Mouse (Mus musculus) CH12.LX (cell line): ENCODE data around the gene Tle1. TPM values are rescaled to one million over a fixed set of nuclear protein-coding genes. Genes with fewer than 3 reads are reported as not detected.

Experiments
- DNase-seq: peaks from one replicate; pipeline ENCODE4 v3.0.0-alpha.2; 2013; ENCODE audit errors: extremely low read depth
- H3K27ac ChIP-seq: 2 replicates; pipeline ENCODE4 v1.5.1; 2012; ENCODE audit warnings: low read depth, mild to moderate bottlenecking, control low read depth, moderate library complexity; ENCODE audit not compliant: insufficient read depth
- H3K27me3 ChIP-seq: replicated peaks from 2 replicates; pipeline ENCODE3; 2012; ENCODE audit warnings: inconsistent platforms
- H3K36me3 ChIP-seq, 2 experiments: replicated peaks in 1 of 2; 2 replicates each; pipeline versions ENCODE3 to v1.6.1; 2012; ENCODE audit warnings: inconsistent platforms in 1 of 2, low read length in 1 of 2, mild to moderate bottlenecking in 1 of 2, mixed read lengths in 1 of 2, moderate library complexity in 1 of 2; ENCODE audit not compliant: control insufficient read depth in 1 of 2, insufficient read depth in 1 of 2
- H3K4me1 ChIP-seq, 2 experiments: 2 replicates each; pipeline ENCODE4 v1.6.1; 2012; ENCODE audit warnings: inconsistent platforms in 1 of 2, moderate library complexity in 1 of 2; ENCODE audit not compliant: insufficient read depth in 2 of 2, control insufficient read depth in 1 of 2
- H3K4me2 ChIP-seq: 2 replicates; pipeline ENCODE4 v1.6.1; 2012; ENCODE audit warnings: low read depth, mild to moderate bottlenecking, control low read depth; ENCODE audit not compliant: poor library complexity, insufficient read depth, severe bottlenecking
- H3K4me3 ChIP-seq, 3 experiments: fragments of 150-350 bp in 1 of 3; sonication (generic) in 1 of 3; replicated peaks in 1 of 3; 2 replicates each; pipeline versions ENCODE3 to v1.5.1; 2011 to 2012; ENCODE audit warnings: low read depth in 2 of 3, low read length in 2 of 3, mild to moderate bottlenecking in 2 of 3, moderate library complexity in 2 of 3, control low read depth in 1 of 3, improper control_type of control experiment in 1 of 3, inconsistent platforms in 1 of 3, mixed read lengths in 1 of 3; ENCODE audit not compliant: poor library complexity in 1 of 3
- H3K79me2 ChIP-seq: replicated peaks from 2 replicates; pipeline ENCODE4 v1.6.1; 2012; ENCODE audit warnings: mild to moderate bottlenecking, moderate library complexity; ENCODE audit not compliant: control insufficient read depth, poor library complexity, insufficient read depth, severe bottlenecking; ENCODE audit errors: extremely low read depth
- H3K9ac ChIP-seq: 2 replicates; pipeline ENCODE4 v1.6.1; 2012; ENCODE audit warnings: low read depth, mild to moderate bottlenecking, control low read depth, moderate library complexity; ENCODE audit not compliant: insufficient read depth
- H3K9me3 ChIP-seq: replicated peaks from 2 replicates; pipeline ENCODE3; 2012; ENCODE audit warnings: low read length, inconsistent platforms, mixed read lengths
- BHLHE40 ChIP-seq: IDR thresholded peaks from 2 replicates; pipeline ENCODE4 v1.6.1; 2011; ENCODE audit warnings: mild to moderate bottlenecking, low read depth, low read length, improper control_type of control experiment
- ELF1 ChIP-seq: IDR thresholded peaks from 2 replicates; pipeline ENCODE4 v1.6.1; 2014; ENCODE audit warnings: low read depth, mild to moderate bottlenecking, inconsistent platforms, low read length, improper control_type of control experiment
- EP300 ChIP-seq: IDR thresholded peaks from 2 replicates; pipeline ENCODE4 v1.6.1; 2011; ENCODE audit warnings: low read length, improper control_type of control experiment
- GABPA ChIP-seq: IDR thresholded peaks from 2 replicates; pipeline ENCODE4 v1.6.1; 2012; ENCODE audit warnings: low read depth, low read length, improper control_type of control experiment, inconsistent platforms; ENCODE audit not compliant: insufficient replicate concordance
- IRF4 ChIP-seq: IDR thresholded peaks from 2 replicates; pipeline ENCODE4 v1.6.1; 2014; ENCODE audit warnings: low read depth, mild to moderate bottlenecking, inconsistent platforms, low read length, improper control_type of control experiment
- JUN ChIP-seq: IDR thresholded peaks from 2 replicates; pipeline ENCODE4 v1.6.1; 2011; ENCODE audit warnings: low read depth, mild to moderate bottlenecking, low read length, improper control_type of control experiment, moderate library complexity; ENCODE audit not compliant: insufficient read depth
- MAX ChIP-seq: IDR thresholded peaks from 2 replicates; pipeline ENCODE4 v1.6.1; 2011; ENCODE audit warnings: low read length, improper control_type of control experiment
- MAZ ChIP-seq: IDR thresholded peaks from 2 replicates; pipeline ENCODE4 v1.6.1; 2012; ENCODE audit warnings: low read depth, mild to moderate bottlenecking, inconsistent platforms, low read length, improper control_type of control experiment, moderate library complexity
- MXI1 ChIP-seq: IDR thresholded peaks from 2 replicates; pipeline ENCODE4 v1.6.1; 2011; ENCODE audit warnings: mild to moderate bottlenecking, low read depth, low read length, improper control_type of control experiment
- POLR2AphosphoS2 ChIP-seq: IDR thresholded peaks from 2 replicates; pipeline ENCODE4 v1.6.1; 2011; ENCODE audit warnings: low read depth, low read length, improper control_type of control experiment
- SIN3A ChIP-seq: IDR thresholded peaks from 2 replicates; pipeline ENCODE4 v1.6.1; 2012; ENCODE audit warnings: low read length, improper control_type of control experiment, inconsistent platforms
- SMC3 ChIP-seq: IDR thresholded peaks from 2 replicates; pipeline ENCODE4 v1.6.1; 2011; ENCODE audit warnings: low read depth, low read length, improper control_type of control experiment
- TBP ChIP-seq: conservative IDR thresholded peaks from 2 replicates; pipeline ENCODE4 v1.6.1; 2011; ENCODE audit warnings: low read depth, low read length, improper control_type of control experiment
- ZMIZ1 ChIP-seq: IDR thresholded peaks from 2 replicates; pipeline ENCODE4 v1.6.1; 2012; ENCODE audit warnings: low read depth, mild to moderate bottlenecking, inconsistent platforms, low read length, improper control_type of control experiment
- ZNF384 ChIP-seq: IDR thresholded peaks from 2 replicates; pipeline ENCODE4 v1.6.1; 2012; ENCODE audit warnings: low read depth, low read length, improper control_type of control experiment, inconsistent platforms
- dilution Hi-C: fragments of 300-500 bp; cut with MboI; formaldehyde crosslinking; loops from 2 replicates; pipeline ENCODE4 v1.14.3; 2020; ENCODE audit warnings: low sequenced_read_pairs; ENCODE audit not compliant: extremely low pct_unique_long_range_greater_than_20kb, extremely low pct_ligation_motif_present
- in situ Hi-C: fragments of 300-500 bp; cut with MboI; formaldehyde crosslinking; loops from 3 replicates; pipeline ENCODE4 v1.14.3; 2019; ENCODE audit warnings: low sequenced_read_pairs, low pct_ligation_motif_present, low pct_unique_long_range_greater_than_20kb, mixed read lengths
- polyA plus RNA-seq: library from polyadenylated mRNA; unstranded; fragments of >175 nt; gene quantifications from 2 replicates; pipeline ENCODE4 v1.2.1, GENCODE M21; 2012; ENCODE audit warnings: low read depth; ENCODE audit not compliant: insufficient read length
- total RNA-seq, 2 experiments: library from RNA; depleted of rRNA; stranded (reverse); fragments of 300-350 nt in 1 of 2; fragments of >200 nt in 1 of 2; gene quantifications; 2 replicates each; pipeline ENCODE4 v1.2.3; 2012 to 2014

Gene Tle1
- total and polyA plus RNA-seq, 3 experiments: not detected

DNA sequence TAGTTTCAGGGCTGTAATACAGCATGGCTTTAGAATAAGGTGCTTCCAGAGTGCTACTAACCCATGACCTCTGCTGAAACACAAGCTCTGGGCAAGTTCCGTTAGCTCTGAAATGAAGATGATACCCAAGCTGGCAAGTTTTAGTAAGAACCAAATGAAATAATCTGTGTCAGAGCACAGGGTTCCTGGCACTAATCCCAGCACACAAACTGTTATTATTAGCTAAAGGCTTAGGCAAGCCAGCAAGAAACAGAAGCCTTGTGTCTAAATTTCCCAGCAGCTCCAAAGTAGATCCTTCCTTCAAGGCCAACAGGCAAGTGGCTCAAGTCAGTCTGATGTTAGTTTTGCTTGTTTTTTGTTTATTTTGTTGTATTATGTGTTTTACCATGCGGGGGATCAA, 56.2 kb downstream of the Tle1 start:
- H3K9me3 ChIP-seq: peaks cover 63% of the 10 kb centered on the region
- no peak for DNase-seq
- no peaks in the 10 kb centered on the region for H3K79me2 ChIP-seq
- H3K27ac ChIP-seq: no peak overlapping the region
- H3K4me2 ChIP-seq: no peak overlapping the region
- in situ Hi-C loops (no loop called here), dilution Hi-C loops (no loop called here)
- H3K27me3 ChIP-seq: no peaks in the 10 kb centered on the region
- no peaks in the 10 kb centered on the region for H3K36me3 ChIP-seq
- no peaks in the 10 kb centered on the region for H3K4me1 ChIP-seq
- no peak overlapping the region for H3K4me3 ChIP-seq
- H3K9ac ChIP-seq: no peak overlapping the region
- TF ChIP-seq GABPA (no peak), SMC3 (no peak), TBP (no peak), BHLHE40 (no peak), POLR2AphosphoS2 (no peak), ZMIZ1 (no peak), ZNF384 (no peak), MAX (no peak), SIN3A (no peak), ELF1 (no peak), MXI1 (no peak), MAZ (no peak), JUN (no peak)
- TF ChIP-seq, all 38 proteins: peak for 0

DNA sequence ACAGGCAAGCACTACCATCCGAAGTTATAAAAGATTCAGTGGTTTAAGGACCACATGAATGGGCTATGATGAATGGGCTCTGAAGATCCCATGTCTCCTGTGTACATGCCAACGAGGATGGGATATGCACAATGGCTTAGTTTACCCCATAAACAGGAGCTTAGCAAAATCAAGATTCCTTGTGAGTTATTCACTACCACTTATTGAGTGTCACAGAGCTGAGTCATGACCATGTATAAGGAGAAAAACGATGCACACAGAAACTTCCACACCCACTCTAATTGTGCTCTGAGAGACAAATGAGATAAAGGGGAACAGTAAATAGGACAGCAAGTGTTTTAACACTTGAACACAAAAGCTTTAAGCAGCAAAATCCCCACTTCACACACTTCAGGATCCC, 60.0 kb downstream of the Tle1 start:
- no peak for DNase-seq
- no peak overlapping the region for H3K27ac ChIP-seq
- H3K9me3 ChIP-seq: peaks cover 68% of the 10 kb centered on the region
- no peaks in the 10 kb centered on the region for H3K79me2 ChIP-seq
- in situ Hi-C loops: no loop called here
- no peaks in the 10 kb centered on the region for H3K27me3 ChIP-seq
- H3K9ac ChIP-seq: no peak overlapping the region
- dilution Hi-C loops: no loop called here
- H3K4me1 ChIP-seq: no peaks in the 10 kb centered on the region
- TF ChIP-seq EP300 (no peak), IRF4 (no peak)
- H3K36me3 ChIP-seq: no peaks in the 10 kb centered on the region
- H3K4me3 ChIP-seq: no peak overlapping the region
- H3K4me2 ChIP-seq: no peak overlapping the region
